In the genomic region with DNA sequence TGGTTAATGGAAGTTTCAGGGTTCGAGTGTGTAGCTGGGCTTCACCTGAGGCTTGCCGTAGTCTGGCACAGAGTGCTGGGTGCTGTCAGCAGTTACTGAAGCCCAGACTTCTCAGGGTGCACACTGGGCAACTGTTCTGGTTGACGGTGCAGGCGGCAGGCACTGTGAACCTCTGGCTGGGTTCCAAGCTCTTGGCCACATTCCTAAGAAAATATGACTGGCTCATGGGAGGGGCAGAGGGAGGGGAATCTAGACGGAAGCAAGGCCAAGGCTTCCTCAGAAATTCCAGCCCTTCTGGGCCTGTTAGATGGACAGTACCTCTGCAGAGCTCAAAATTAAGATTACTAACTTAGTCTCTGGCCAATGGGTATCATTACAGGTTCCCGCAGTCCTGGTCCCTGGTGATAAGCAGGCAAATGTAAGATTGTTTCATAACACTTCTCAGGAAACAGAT, we compare ENCODE assay signal across 8 mouse cellular contexts. TPM values are rescaled to one million over a fixed set of nuclear protein-coding genes. Genes with fewer than 3 reads are reported as not detected.
DNase-seq lines count a peak whose midpoint lies in the region; ATAC-seq lines count a peak whose summit lies in the region.

No protein-coding gene starts in this region.

- H3K36me3 ChIP-seq in limb, embryonic 12.5 days: peaks cover 17% of the 10 kb centered on the region; the same call in 1 of the 2 replicates

- no peak overlapping the region for H3K4me2 ChIP-seq in limb, embryonic 12.5 days

- H3K27ac ChIP-seq in limb, embryonic 12.5 days: peak overlapping the region; percentile 75

- peak; percentile 31 to 55 for DNase-seq in left cerebral cortex, postnatal 36 days (ENCODE audit: low spot score in 2 of 2)
- DNase-seq in left cerebral cortex, adult 11 months (ENCODE audit: low spot score): no peak
- DNase-seq in adrenal gland, postnatal 14 days: peak; percentile 94
- peak; percentile 88 for DNase-seq in fibroblast of lung, adult 2 months (ENCODE audit: low read depth)
- peak; percentile 76 for DNase-seq in heart, postnatal 25 days (ENCODE audit: low spot score)
- DNase-seq in ovary, postnatal 14 days (ENCODE audit: low spot score): peak; percentile 89

- no peak overlapping the region for H3K4me3 ChIP-seq in limb, embryonic 12.5 days (replicated peaks)

- H3K27me3 ChIP-seq in limb, embryonic 12.5 days: no peaks in the 10 kb centered on the region

- intact Hi-C loops in left cerebral cortex, postnatal 36 days (cut with DNase I): no loop called here
- intact Hi-C loops in heart, postnatal 25 days (cut with DNase I): loop anchor here (2.0 kb wide), 1 partner anchor 16 kb away; no protein-coding TSS in a partner anchor

- WGBS in limb, embryonic 12.5 days: 40% methylated on average over 6 of the region's 6 CpGs

- H3K4me1 ChIP-seq in limb, embryonic 12.5 days (replicated peaks): peaks cover 35% of the 10 kb centered on the region

- H3K9ac ChIP-seq in limb, embryonic 12.5 days (replicated peaks): no peak overlapping the region

- ATAC-seq in limb, embryonic 12.5 days (ENCODE audit: insufficient number of reproducible peaks, insufficient read depth, low FRiP score, low TSS enrichment, low read depth): 0 out of 2 replicates have a peak, but pooled peaks have one; percentile 43
- no peak for ATAC-seq in inflammation-experienced regulatory T-cells, adult 6 months

- no peaks in the 10 kb centered on the region for H3K9me3 ChIP-seq in limb, embryonic 12.5 days

RNA-seq across cellular contexts. Expression of gene Rapgef1, which starts 13.6 kb away (rescaled TPM):
- 100 to 1,000 TPM; 104 to 107 TPM for total RNA-seq in left cerebral cortex, postnatal 36 days (2021)
- total RNA-seq in adrenal gland, postnatal 14 days (2021): 57.3 and 61.2 TPM in 2 replicates
- total RNA-seq in heart, postnatal 25 days (2021): 10 to 100 TPM; 85.1 to 94.1 TPM
- 20.2 and 20.4 TPM in 2 replicates for polyA plus RNA-seq in limb, embryonic 12.5 days (2016; fragmentation: Nextera tagmentation; extraction: Ambion mirVana)
- polyA plus RNA-seq in inflammation-experienced regulatory T-cells, adult 6 months (2017; shearing (Covaris generic)): 10 to 100 TPM; 26.4 to 37.9 (median 29.7) TPM
